Mouse (Mus musculus) bone marrow, adult 2 months (tissue): ENCODE results near the gene Tcte2.

Experiments
- CTCF ChIP-seq: fragments of 200-500 bp; IDR thresholded peaks from 2 replicates; pipeline ENCODE4 v1.5.1; 2011; ENCODE audit warnings: low read length, control low read depth; ENCODE audit not compliant: control insufficient read depth, insufficient read depth
- POLR2A ChIP-seq: fragments of 200-500 bp; IDR thresholded peaks from 2 replicates; pipeline ENCODE4 v1.6.1; 2011; ENCODE audit warnings: low read depth, mild to moderate bottlenecking, control low read depth, low read length, borderline replicate concordance; ENCODE audit not compliant: control insufficient read depth

DNA sequence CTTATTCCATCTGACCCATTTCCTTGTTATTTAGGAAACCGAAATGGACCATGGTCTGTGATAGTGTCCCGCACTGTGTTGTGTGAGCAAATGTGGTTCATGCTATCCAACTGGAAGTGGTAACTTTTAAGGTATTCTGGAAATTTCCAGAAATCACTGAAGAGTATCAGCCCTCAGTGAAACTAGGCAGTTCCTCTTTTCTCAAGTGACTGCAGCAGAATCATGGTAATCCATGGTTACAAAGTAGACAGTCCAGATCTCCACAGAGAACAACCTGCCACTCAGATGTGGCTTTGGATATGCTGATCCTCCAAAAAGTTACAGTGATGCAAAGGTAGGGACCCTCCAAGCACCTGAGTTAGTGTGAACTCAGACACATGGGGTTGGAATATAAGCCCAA, 22.7 kb downstream of the Tcte2 start:
- no peak for TF ChIP-seq CTCF
- TF ChIP-seq POLR2A, result no peak
